8 mouse cellular contexts compared by ENCODE assay signal in genomic region chr10:81644162-81644561, GRCm38 (mm10). TPM values are rescaled to one million over a fixed set of nuclear protein-coding genes. Genes with fewer than 3 reads are reported as not detected.
DNase-seq lines count a peak whose midpoint lies in the region; ATAC-seq and TF ChIP-seq lines count a peak whose summit lies in the region.

No protein-coding gene starts in this region.

- TF ChIP-seq CTCF in bone marrow macrophage, adult 2 months (IDR thresholded peaks at IDR 0.05; ENCODE audit: low read depth, low read length) = no peak

- H3K4me2 ChIP-seq in kidney, embryonic 14.5 days (replicated peaks; ENCODE audit: low read depth, low read length) = peak overlapping the region; percentile 88
- peak overlapping the region; percentile 81 for H3K4me2 ChIP-seq in hindbrain, embryonic 12.5 days (replicated peaks)
- H3K4me2 ChIP-seq in midbrain, embryonic 12.5 days (replicated peaks) = peak overlapping the region; percentile 89

- H3K9me3 ChIP-seq in kidney, embryonic 14.5 days (ENCODE audit: control insufficient read depth, low read length) = no peaks in the 10 kb centered on the region
- H3K9me3 ChIP-seq in hindbrain, embryonic 12.5 days (replicated peaks) = no peaks in the 10 kb centered on the region
- no peaks in the 10 kb centered on the region for H3K9me3 ChIP-seq in midbrain, embryonic 12.5 days

- no peaks in the 10 kb centered on the region for H3K27me3 ChIP-seq in kidney, embryonic 14.5 days (ENCODE audit: control insufficient read depth, insufficient read depth, low read length)
- no peaks in the 10 kb centered on the region; the same call in 1 of the 2 replicates for H3K27me3 ChIP-seq in hindbrain, embryonic 12.5 days
- H3K27me3 ChIP-seq in midbrain, embryonic 12.5 days = peaks cover 8% of the 10 kb centered on the region

- TF ChIP-seq POLR2A in bone marrow macrophage, adult 2 months (IDR thresholded peaks at IDR 0.05; ENCODE audit: borderline replicate concordance, low read depth, low read length) = no peak

- no peaks in the 10 kb centered on the region; the same call in 1 of the 2 replicates for H3K36me3 ChIP-seq in kidney, embryonic 14.5 days (ENCODE audit: control insufficient read depth, insufficient read depth, low read length)
- H3K36me3 ChIP-seq in hindbrain, embryonic 12.5 days = no peaks in the 10 kb centered on the region
- no peaks in the 10 kb centered on the region for H3K36me3 ChIP-seq in midbrain, embryonic 12.5 days

- H3K4me1 ChIP-seq in kidney, embryonic 14.5 days (ENCODE audit: control insufficient read depth, insufficient read depth, low read length) = peaks cover 9% of the 10 kb centered on the region
- peaks cover 13% of the 10 kb centered on the region for H3K4me1 ChIP-seq in bone marrow macrophage, adult 2 months (ENCODE audit: control insufficient read depth, insufficient read depth, low read length)
- peaks cover 26% of the 10 kb centered on the region for H3K4me1 ChIP-seq in hindbrain, embryonic 12.5 days
- peaks cover 24% of the 10 kb centered on the region for H3K4me1 ChIP-seq in midbrain, embryonic 12.5 days

- ATAC-seq in kidney, embryonic 14.5 days (ENCODE audit: low FRiP score, low TSS enrichment) = peak; percentile 19; the same call in 1 of the 2 replicates
- peak; percentile 20; the same call in 1 of the 2 replicates for ATAC-seq in hindbrain, embryonic 12.5 days (ENCODE audit: low FRiP score)
- peak; percentile 5; the same call in 1 of the 2 replicates for ATAC-seq in midbrain, embryonic 12.5 days (ENCODE audit: low FRiP score, low read depth)

- peak overlapping the region; percentile 71 for H3K4me3 ChIP-seq in kidney, embryonic 14.5 days (ENCODE audit: low read length)
- peak overlapping the region; percentile 79 for H3K4me3 ChIP-seq in bone marrow macrophage, adult 2 months (ENCODE audit: insufficient read depth, low read length)
- H3K4me3 ChIP-seq in hindbrain, embryonic 12.5 days = peak overlapping the region; percentile 61
- peak overlapping the region; percentile 71 for H3K4me3 ChIP-seq in midbrain, embryonic 12.5 days

- DNase-seq in kidney, postnatal 4 days = no peak
- DNase-seq in right cerebral cortex, postnatal 4 days = no peak
- DNase-seq in cerebellum, adult 8-10 months = no peak
- DNase-seq in cerebellum, adult 18-20 months = no peak

- 48% methylated on average over 2 of the region's 2 CpGs for WGBS in kidney, embryonic 14.5 days
- 72% methylated on average over 2 of the region's 2 CpGs for WGBS in hindbrain, embryonic 12.5 days
- 68% methylated on average over 2 of the region's 2 CpGs for WGBS in midbrain, embryonic 12.5 days

- peak overlapping the region; percentile 92; the same call in 1 of the 2 replicates for H3K9ac ChIP-seq in kidney, embryonic 14.5 days (ENCODE audit: low read depth, low read length)
- H3K9ac ChIP-seq in hindbrain, embryonic 12.5 days = peak overlapping the region; percentile 92
- H3K9ac ChIP-seq in midbrain, embryonic 12.5 days (replicated peaks) = peak overlapping the region; percentile 88; the same call in 1 of the 2 replicates

- peak overlapping the region; percentile 97 for H3K27ac ChIP-seq in kidney, embryonic 14.5 days (ENCODE audit: low read depth, low read length)
- peak overlapping the region; percentile 78 for H3K27ac ChIP-seq in bone marrow macrophage, adult 2 months (ENCODE audit: insufficient read depth, low read depth, low read length)
- peak overlapping the region; percentile 97 for H3K27ac ChIP-seq in hindbrain, embryonic 12.5 days
- H3K27ac ChIP-seq in midbrain, embryonic 12.5 days (replicated peaks) = peak overlapping the region; percentile 97

RNA-seq across cellular contexts. Expression of gene Gm10778, which starts 4.7 kb away (rescaled TPM):
- polyA plus RNA-seq in kidney, embryonic 14.5 days (2014; fragmentation: Nextera tagmentation; extraction: Ambion mirVana) = 5.3 and 6.4 TPM in 2 replicates
- 0.66 and 0.67 TPM in 2 replicates for polyA plus RNA-seq in bone marrow macrophage, adult 2 months (2012; ENCODE audit: insufficient read depth, insufficient read length, missing spikeins)
- 5.2 and 5.6 TPM in 2 replicates for polyA plus RNA-seq in hindbrain, embryonic 12.5 days (2016; fragmentation: Nextera tagmentation; extraction: Ambion mirVana)
- polyA plus RNA-seq in midbrain, embryonic 12.5 days (2016; fragmentation: Nextera tagmentation; extraction: Ambion mirVana) = 4.8 and 5.1 TPM in 2 replicates

RNA-seq across cellular contexts. Expression of gene Ankrd24, which starts 15.8 kb away (rescaled TPM):
- polyA plus RNA-seq in kidney, embryonic 14.5 days (2014; fragmentation: Nextera tagmentation; extraction: Ambion mirVana) = 11.3 and 18.5 TPM in 2 replicates
- 7.8 and 9.6 TPM in 2 replicates for polyA plus RNA-seq in bone marrow macrophage, adult 2 months (2012; ENCODE audit: insufficient read depth, insufficient read length, missing spikeins)
- polyA plus RNA-seq in hindbrain, embryonic 12.5 days (2016; fragmentation: Nextera tagmentation; extraction: Ambion mirVana) = 8.6 and 10.5 TPM in 2 replicates
- polyA plus RNA-seq in midbrain, embryonic 12.5 days (2016; fragmentation: Nextera tagmentation; extraction: Ambion mirVana) = 6.3 and 7.4 TPM in 2 replicates

RNA-seq across cellular contexts. Expression of gene Sirt6, which starts 16.6 kb away (rescaled TPM):
- 39.9 and 40.7 TPM in 2 replicates for polyA plus RNA-seq in kidney, embryonic 14.5 days (2014; fragmentation: Nextera tagmentation; extraction: Ambion mirVana)
- 10.9 and 13.2 TPM in 2 replicates for polyA plus RNA-seq in bone marrow macrophage, adult 2 months (2012; ENCODE audit: insufficient read depth, insufficient read length, missing spikeins)
- 52.7 and 55.5 TPM in 2 replicates for polyA plus RNA-seq in hindbrain, embryonic 12.5 days (2016; fragmentation: Nextera tagmentation; extraction: Ambion mirVana)
- 52.8 and 54.1 TPM in 2 replicates for polyA plus RNA-seq in midbrain, embryonic 12.5 days (2016; fragmentation: Nextera tagmentation; extraction: Ambion mirVana)

RNA-seq across cellular contexts. Expression of gene BC025920, which starts 38.1 kb away (rescaled TPM):
- 0.84 and 0.86 TPM in 2 replicates for polyA plus RNA-seq in kidney, embryonic 14.5 days (2014; fragmentation: Nextera tagmentation; extraction: Ambion mirVana)
- 0.67 and 0.78 TPM in 2 replicates for polyA plus RNA-seq in bone marrow macrophage, adult 2 months (2012; ENCODE audit: insufficient read depth, insufficient read length, missing spikeins)
- polyA plus RNA-seq in hindbrain, embryonic 12.5 days (2016; fragmentation: Nextera tagmentation; extraction: Ambion mirVana) = 1.2 and 1.3 TPM in 2 replicates
- 2.5 and 2.6 TPM in 2 replicates for polyA plus RNA-seq in midbrain, embryonic 12.5 days (2016; fragmentation: Nextera tagmentation; extraction: Ambion mirVana)

RNA-seq across cellular contexts. Expression of gene Tle6, which starts 43.3 kb away (rescaled TPM):
- polyA plus RNA-seq in kidney, embryonic 14.5 days (2014; fragmentation: Nextera tagmentation; extraction: Ambion mirVana) = 12.6 and 15.5 TPM in 2 replicates
- 42.3 and 47.9 TPM in 2 replicates for polyA plus RNA-seq in bone marrow macrophage, adult 2 months (2012; ENCODE audit: insufficient read depth, insufficient read length, missing spikeins)
- polyA plus RNA-seq in hindbrain, embryonic 12.5 days (2016; fragmentation: Nextera tagmentation; extraction: Ambion mirVana) = 8.2 and 8.3 TPM in 2 replicates
- 2.9 and 5.1 TPM in 2 replicates for polyA plus RNA-seq in midbrain, embryonic 12.5 days (2016; fragmentation: Nextera tagmentation; extraction: Ambion mirVana)
